Mouse (Mus musculus) layer of hippocampus, postnatal 36 days (tissue): ENCODE data around the gene Hpcal4. TPM values are rescaled to one million over a fixed set of nuclear protein-coding genes. Genes with fewer than 3 reads are reported as not detected.

Source experiments
- DNase-seq, 2 experiments: peaks; one replicate each; pipeline ENCODE4 v3.0.0; 2022
- total RNA-seq, 2 experiments: library from RNA; stranded (reverse); gene quantifications; 2 replicates each; pipeline ENCODE4 v1.2.3; 2021

Gene Hpcal4
- total RNA-seq, 2 experiments from 2014 or later, result 495 to 526 TPM

- peak in 1 of 2 experiments; percentile 46 for DNase-seq
Observed at GRCm38 (mm10) chr4:123201186-123202093, 18.4 kb downstream of the Hpcal4 start, which contains the start of gene Nt5c1a. Nt5c1a (plus strand) TSS chr4:123201504.

DNA sequence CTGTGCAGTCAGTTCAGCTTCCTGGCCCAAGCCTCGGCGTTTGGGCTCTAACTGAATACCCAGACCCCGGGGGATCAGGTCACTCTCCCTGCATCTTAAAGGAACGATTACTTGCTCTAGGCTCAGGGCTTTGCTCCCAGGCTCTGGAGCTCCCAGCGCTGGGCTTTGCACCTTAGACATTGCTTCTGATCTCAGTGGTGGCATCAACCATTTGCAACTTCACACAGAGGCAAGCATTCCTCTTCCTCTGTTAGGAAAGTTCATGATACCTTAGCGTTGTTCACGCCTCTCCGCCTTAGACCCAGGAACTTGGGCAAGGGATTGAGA is 19.0 kb downstream of the Hpcal4 start:
- no peak for DNase-seq

- no peak for DNase-seq
Observed at GRCm38 (mm10) chr4:123207337-123207736, 24.3 kb downstream of the Hpcal4 start.

DNA sequence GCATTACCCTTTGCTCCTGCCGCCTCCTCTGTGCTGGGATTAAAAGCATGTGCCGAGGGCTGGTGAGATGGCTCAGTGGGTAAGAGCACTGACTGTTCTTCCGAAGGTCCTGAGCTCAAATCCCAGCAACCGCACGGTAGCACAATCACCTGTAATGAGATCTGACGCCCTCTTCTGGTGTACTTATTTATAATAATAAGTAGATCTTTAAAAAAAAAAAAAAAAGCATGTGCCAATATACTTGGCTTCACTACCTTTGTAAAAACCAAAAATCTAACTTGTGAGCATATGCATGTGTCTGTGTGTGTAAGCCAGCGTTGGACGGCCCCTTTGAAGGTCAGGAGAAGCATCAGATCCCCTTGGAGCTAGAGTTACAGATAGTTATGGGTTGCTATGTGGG is 28.0 kb downstream of the Hpcal4 start:
- DNase-seq, result no peak

DNA sequence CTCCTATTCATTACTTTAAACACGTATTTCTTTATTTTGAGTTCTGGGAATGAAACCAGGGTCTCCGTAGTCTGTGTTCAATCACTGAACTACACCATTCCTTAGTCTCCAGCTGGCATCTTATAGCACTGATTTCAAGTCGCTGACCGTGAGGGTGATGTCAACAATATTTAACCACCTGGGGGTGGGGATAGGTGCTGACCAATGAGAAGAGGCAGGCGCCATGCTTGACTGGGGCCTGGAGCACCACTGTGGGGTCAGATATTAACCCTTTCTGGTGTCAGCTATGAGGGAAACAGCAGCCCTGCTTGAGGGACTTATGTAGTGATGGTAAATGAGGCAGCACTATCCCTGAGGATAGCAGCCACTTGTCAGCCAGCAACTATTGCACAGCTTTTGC is 28.4 kb downstream of the Hpcal4 start:
- no peak for DNase-seq

DNA sequence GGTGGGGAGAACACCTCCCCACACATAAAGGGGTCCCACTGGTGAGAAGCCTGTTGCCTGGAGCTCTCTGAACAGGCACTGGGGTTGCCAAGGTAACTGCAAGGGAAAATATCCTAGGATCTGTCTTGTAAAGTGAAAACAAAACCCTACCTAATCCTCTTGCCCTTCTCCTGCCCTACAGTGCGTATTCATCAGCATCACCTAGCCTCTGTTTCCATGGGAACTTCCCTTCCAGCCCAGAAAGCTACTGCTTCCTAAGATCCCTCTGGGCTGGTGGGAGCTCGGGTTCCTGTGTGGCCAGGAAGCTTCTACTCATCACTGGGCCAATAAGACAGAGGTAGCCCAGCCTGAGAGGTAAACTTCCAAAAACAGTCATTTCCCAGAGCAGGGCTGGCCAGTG is 29.3 kb downstream of the Hpcal4 start:
- DNase-seq, result no peak

DNA sequence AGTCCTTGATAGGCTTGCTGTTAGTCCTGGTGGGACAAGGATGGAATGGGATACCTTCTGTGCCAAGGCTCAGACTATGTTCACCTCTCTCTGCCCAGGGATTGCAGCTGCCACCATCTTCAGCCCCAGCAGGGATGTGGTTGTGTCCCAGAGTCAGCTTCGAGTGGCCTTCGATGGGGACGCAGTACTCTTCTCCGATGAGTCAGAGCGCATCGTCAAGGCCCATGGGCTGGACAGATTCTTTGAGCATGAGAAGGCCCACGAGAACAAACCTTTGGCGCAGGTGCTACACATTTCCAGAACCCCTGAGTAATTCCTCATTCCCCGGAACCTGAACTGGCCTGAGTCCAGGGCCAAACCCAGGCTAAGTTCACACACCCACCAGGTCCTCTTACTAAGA is 30.9 kb downstream of the Hpcal4 start:
- no peak for DNase-seq

DNA sequence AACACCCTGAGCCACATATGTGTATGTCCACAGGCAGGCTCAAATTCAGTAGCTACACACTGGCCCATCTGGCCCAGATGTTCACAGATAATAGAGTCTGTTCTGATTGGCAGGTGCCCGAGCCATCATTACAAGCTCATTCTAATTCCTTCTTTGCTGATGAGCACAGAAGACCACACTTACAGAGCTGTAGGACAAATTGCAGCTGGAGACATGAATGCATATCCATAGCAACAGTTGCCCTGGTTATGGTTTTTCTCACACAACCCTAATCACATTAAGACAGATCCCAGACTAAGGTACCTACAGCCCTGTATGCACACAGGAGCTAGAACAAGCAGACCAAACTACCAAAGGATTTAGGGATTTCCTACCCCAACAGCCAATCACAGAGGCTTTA is 32.3 kb downstream of the Hpcal4 start:
- no peak for DNase-seq

DNA sequence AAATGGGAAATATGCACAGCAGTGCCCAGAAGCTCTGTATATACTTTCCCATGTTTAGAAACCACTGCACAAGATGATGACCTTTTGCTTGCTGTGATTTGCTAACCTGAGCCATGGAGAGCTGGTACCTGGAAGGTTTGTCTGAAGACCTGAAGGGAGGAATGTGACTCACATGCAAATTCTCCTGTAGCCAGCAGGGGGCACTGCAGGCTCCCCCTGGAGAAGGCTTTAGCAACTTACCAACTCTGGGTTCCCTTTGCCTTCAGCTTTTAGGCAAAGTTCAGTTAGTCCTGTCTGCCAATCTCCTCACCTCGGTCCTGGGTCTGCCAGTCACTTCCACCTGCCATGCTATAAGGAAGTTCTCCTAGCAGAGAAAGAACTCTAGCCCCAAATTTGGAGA is 33.8 kb downstream of the Hpcal4 start:
- no peak for DNase-seq

- DNase-seq, result peak; percentile 67 to 77
Observed at GRCm38 (mm10) chr4:123219720-123220357, 36.8 kb downstream of the Hpcal4 start.

DNA sequence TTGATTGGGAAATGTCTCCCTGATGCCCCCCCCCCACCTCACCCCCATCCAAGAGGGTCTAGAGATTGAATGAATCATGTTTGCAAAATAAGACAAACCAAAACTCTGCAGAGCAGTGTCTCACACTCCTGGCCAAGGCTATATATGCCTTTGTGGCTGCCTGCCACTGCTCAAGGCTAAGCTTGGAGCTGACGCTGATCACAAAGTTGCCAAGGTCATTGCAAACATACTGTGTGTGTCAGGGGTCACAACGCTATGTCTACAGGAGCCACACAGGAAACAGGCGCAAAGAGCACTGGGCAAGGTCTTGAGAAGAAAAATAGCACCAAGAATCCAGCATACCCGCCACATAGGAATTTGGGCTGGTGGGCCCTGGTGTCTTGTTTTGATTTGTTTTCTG is 37.6 kb downstream of the Hpcal4 start:
- DNase-seq, result no peak

- DNase-seq, result no peak
Observed at GRCm38 (mm10) chr4:123223309-123223708, 40.3 kb downstream of the Hpcal4 start.

DNA sequence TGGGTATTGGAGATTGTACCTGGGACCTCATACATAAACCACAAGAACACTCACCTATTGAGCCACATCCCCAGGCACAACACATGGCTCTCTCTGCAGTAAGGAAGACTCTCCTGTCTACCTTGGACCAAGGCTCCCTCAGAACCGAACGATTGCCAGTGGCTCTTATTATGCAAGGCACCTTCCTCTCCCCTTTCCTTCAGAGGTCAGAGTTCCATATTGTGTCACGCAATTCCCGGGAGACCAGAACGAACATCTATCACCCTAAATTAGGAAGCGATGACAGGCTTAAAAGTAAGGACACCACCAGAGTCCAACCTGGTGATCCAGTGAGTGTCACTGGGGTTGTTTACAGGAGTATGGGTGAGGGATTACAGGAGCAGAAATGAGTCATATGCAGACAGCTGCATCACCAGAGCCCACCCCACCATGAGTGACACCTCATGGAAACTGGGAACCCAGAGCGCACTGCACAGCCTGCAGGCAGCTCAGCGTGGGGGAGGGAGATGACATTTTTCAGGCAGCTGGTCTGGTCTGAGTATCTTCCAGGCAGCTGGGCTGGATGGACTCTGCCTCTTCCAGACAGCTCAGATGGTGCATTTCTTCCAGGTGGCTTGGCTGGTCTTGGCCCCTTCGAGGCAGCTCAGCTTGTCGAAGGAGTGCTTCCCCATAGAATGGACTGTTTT is 42.8 kb downstream of the Hpcal4 start:
- DNase-seq, result no peak

- DNase-seq, result peak in 1 of 2 experiments; percentile 42
Observed at GRCm38 (mm10) chr4:123227707-123228106, 44.7 kb downstream of the Hpcal4 start.

DNA sequence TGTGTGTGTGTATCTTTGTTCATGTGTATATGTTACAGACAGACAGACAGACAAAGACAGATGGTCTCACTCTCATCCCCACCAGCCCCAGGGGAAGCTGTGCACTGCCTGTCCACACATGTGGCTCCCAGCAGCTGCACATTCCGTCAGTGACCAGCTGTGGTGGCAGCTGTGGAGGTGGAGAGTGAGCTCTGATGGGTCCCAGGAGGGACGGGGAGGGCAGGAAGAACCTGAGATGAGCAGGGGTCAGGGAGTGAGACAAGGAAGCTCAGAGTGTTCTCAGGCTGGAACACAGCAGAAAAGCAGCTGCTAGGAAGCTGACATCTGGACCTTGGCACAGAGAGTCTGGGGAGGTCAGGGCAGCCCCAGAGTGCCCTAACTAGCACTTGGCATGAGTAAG is 45.2 kb downstream of the Hpcal4 start:
- no peak for DNase-seq

GRCm38 (mm10) chr4:123229166-123229565 is 46.1 kb downstream of the Hpcal4 start:
- DNase-seq, result no peak

DNA sequence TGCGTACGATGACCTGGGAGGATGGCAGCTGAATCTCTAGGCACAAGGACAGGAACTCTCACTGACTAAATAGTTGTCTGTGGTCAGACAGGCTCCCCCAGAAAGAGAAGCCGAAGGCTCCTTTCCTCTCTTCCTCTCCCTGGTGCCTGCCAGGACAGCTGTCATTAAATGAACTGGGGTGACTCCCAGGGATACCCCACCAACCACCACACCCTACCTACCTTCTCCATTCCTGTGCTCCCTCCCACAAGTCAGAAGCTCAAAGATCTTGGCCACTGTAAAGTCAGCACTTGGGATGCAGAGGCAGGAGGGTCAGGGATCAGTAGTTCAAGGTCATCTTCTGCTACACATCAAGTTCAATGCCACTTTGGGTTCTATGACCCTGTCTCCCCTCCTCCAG is 49.8 kb downstream of the Hpcal4 start:
- no peak for DNase-seq

DNA sequence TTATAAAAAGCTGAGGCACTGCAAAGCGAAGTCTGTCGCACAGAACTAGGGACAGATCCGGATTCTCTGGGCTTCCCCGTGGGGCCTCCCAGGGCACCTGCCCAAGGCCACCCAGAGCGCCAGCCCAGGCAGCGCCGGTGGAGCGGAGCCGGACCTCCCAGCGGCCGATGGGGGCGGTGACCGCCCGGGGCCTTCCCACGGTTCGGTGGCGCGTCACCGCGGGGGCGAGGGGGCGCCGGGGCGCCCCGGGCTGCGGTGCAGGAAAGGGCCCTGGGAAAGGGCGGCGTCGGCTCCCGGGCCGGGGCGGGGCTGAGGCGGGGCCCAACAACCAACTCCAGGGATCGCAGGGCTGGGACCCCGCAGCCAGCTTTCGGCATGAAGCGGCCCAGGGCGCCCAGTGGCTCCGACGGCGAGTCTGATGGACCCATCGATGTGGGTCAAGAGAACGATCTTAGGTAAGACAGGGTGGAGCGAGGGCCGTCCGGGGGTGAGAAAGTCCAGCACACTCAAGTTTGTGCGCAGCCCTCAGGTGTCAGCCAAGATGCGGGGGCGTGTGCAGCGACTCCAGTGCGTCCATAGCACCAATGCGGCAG is 50.6 kb downstream of the Hpcal4 start, which contains the start of gene Heyl:
Heyl (plus strand) TSS at position 65 of the 593 bp plus-strand sequence.
- DNase-seq, result no peak

GRCm38 (mm10) chr4:123235835-123236430 is 52.9 kb downstream of the Hpcal4 start:
- DNase-seq, result no peak

DNA sequence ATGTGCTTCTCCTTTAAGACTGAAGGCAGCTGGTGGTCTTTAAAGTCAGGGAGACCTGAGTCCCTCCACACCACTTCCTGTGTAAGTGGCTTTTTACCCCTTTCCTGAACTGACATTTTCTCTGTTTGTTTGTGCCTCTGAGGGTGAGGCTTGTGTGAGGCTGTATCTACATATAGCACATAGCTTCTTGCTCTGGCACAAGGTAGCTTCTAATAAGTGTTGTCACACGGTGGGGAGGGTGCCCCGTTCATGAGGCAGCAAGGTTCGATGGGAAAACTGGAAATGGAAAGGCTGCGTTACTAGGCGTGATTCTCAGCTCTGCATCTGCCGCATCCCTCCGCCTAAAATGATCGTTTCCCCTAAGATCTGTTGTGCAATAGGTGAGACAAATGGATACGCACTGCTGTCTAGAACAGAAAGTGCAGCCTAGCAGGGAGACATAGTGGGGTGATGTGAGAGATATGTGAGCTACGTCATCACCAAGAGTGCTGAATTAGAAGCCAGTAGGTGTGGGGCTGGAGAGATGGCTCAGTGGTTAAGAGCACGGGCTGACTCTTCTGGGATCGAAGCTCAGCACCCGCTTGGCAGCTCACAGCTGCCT is 53.5 kb downstream of the Hpcal4 start:
- DNase-seq, result no peak

DNA sequence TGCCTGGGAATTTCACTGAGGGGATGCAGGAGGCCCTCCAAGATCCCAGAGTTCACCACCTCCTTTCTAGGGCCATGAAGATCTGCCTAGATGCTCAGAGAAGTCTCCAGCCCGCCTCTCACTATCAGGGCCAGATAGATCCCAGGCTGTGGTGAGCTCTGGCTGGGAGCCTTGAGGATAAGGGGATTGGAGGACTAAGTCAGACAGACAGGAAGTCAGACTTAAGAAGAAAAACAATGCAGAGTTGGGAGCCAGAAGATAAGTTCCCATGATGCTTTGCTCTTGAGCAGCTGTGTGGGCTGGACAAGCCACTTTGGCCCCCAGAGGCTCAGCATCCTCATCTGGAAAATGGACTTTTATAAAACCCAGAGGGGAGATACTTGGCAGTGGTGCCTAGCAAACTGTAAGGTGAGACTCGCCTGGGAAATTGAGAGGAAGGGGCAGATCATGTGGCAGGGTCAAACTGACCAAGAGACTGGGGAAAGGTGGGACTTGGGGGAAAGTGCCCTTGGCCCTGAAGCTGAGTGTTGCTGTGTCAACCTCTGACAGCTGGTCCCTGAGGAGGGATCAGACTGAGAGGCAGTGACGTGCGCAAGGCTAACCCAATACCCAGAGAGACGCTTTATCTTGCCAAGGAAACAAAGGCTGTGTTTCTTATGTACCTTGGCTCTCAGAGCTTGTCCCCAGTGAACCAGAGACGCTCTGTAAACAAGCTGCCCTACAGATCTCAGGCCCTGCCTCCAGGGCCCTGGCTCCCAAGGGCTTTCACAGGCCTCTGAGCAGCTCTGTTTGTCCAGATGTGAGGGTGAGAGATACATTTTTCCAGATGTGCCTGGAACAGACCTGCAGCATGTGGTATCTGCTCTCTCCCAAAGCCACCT is 54.6 kb downstream of the Hpcal4 start:
- DNase-seq, result no peak
